Mouse (Mus musculus): Measurements from ENCODE around the gene Atxn7l2. TPM values are rescaled to one million over a fixed set of nuclear protein-coding genes. Genes with fewer than 3 reads are reported as not detected.
A peak's percentile ranks its signal among the peaks of the same experiment; 100 is the strongest.

Atxn7l2 gene
- polyA plus RNA-seq, 1 experiment, result 10.5 TPM

DNA sequence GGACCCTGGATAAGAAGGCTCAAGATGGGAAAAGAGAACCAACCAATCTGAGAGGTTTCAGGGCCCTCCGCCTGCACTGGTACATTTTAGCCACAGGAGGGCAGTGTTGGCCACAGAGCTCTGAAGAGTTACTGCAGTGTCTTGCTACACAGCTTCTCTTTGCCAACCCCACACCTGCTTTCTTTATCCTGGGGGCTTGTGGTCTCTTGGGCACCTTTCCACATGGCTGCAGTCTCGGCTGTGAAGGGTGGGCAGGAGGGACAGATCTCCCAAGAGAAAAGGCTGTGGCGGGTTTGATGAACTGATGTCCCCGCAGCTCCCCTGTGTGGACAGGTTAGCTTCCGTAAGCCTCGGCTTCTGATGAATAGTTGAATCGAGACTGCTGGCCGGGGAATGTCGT is 45.9 kb downstream of the Atxn7l2 start:
- no peak for TF ChIP-seq POLR2A (IDR thresholded peaks at IDR 0.05; ENCODE audit: borderline replicate concordance, extremely low read depth, low read depth, low read length)
- peak; percentile 98 for TF ChIP-seq CTCF (IDR thresholded peaks at IDR 0.05; ENCODE audit: insufficient read depth, low read length)
- WGBS, result 16% methylated on average over 9 of the region's 9 CpGs
- DNase-seq, result peak; percentile 81
- Histone ChIP-seq H3K4me1 (ENCODE audit: control insufficient read depth, insufficient read depth, low read length) (no peaks in the 10 kb centered on the region), H3K4me3 (replicated peaks; ENCODE audit: extremely low read depth, low read depth, low read length) (no peak overlapping the region)

DNA sequence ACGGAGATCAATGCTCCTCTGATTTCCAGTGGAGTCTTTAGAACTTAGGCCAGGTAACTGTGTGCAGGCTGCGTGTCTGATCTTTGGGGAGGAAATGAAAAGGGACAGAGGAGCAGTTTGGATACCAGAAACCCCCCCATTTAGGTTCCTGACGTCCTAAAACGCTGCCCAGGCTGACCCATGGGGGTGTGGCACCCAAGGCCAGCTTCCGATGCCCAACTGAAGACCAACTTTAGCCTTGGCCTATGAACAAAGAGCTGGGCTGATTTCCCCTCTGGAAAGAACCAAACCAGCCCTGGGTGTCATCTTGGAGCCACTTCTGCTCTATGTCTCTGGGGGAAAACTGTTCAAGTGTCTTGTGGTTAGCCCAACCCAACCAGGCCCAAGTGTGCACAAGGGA is 46.6 kb downstream of the Atxn7l2 start:
- H3K4me1 ChIP-seq (ENCODE audit: control insufficient read depth, insufficient read depth, low read length), result no peaks in the 10 kb centered on the region
- WGBS, result 60% methylated on average over 5 of the region's 5 CpGs
- TF ChIP-seq POLR2A (IDR thresholded peaks at IDR 0.05; ENCODE audit: borderline replicate concordance, extremely low read depth, low read depth, low read length) (no peak), CTCF (IDR thresholded peaks at IDR 0.05; ENCODE audit: insufficient read depth, low read length) (no peak)
- DNase-seq, result no peak
- no peak overlapping the region for H3K4me3 ChIP-seq (replicated peaks; ENCODE audit: extremely low read depth, low read depth, low read length)

DNA sequence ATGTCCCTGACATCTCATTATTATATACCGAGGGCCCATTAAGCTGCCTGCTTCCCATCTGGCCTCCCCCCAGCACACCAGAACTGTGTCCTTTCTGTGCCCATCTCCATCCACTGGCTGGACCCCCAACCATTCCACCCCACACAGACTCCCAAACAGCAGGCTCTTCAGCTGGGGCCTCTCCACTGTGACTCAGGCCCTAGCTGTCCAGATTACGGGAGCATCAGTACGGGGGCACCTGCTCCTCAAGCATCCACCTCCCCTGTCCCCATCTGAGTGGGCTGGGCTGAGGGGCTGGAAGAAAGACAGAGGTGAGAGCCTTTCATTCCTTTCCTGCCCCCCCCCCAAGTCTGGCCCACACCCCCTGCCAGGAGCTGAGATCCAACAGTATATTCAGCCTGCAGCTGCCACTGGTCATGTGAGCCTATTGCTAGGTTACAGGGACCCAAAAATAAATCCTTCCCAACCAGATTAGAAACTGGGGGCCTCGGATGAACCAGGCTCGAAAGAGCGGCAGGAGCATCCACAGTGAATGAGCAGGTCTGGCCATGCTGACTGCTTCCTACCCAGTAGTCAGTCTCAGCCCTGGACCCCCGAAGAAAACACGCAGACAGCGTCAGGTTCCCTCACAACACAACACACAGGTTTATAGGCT is 52.2 kb downstream of the Atxn7l2 start:
- TF ChIP-seq POLR2A (IDR thresholded peaks at IDR 0.05; ENCODE audit: borderline replicate concordance, extremely low read depth, low read depth, low read length) (no peak), CTCF (IDR thresholded peaks at IDR 0.05; ENCODE audit: insufficient read depth, low read length) (no peak)
- WGBS, result 69% methylated on average over 9 of the region's 9 CpGs
- no peak overlapping the region for H3K4me3 ChIP-seq (replicated peaks; ENCODE audit: extremely low read depth, low read depth, low read length)
- H3K4me1 ChIP-seq (ENCODE audit: control insufficient read depth, insufficient read depth, low read length), result no peaks in the 10 kb centered on the region
- no peak for DNase-seq

DNA sequence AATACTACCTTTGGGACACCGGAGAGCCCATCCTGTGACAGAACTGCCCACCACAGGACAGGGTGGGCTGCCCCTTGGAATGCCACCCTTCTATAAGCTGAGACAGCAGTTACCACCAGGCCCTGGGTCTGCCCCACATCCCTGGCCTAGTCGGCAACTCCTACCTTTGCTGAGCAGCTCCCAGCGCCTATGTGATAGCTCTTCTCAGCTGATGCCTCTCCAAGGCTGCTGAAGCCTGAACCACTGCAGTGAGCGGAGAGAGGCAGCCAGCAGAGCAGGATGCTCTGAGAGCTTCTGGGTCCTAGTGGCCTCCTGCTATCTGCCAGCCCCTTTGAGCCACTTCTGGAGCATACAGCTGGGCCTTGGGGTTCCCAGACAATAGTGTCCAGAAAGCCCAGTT is 56.1 kb downstream of the Atxn7l2 start, which contains the start of gene Gpr61:
Gpr61 (minus strand) TSS at position 227 of the 400 bp plus-strand sequence.
- Histone ChIP-seq H3K4me3 (replicated peaks; ENCODE audit: extremely low read depth, low read depth, low read length) (no peak within 1 kb of the TSS), H3K4me1 (ENCODE audit: control insufficient read depth, insufficient read depth, low read length) (no peaks in the 10 kb centered on the region)
- DNase-seq, result no peak
- TF ChIP-seq CTCF (IDR thresholded peaks at IDR 0.05; ENCODE audit: insufficient read depth, low read length) (no peak), POLR2A (IDR thresholded peaks at IDR 0.05; ENCODE audit: borderline replicate concordance, extremely low read depth, low read depth, low read length) (no peak)
- 60% methylated on average over 4 of the region's 4 CpGs for WGBS

DNA sequence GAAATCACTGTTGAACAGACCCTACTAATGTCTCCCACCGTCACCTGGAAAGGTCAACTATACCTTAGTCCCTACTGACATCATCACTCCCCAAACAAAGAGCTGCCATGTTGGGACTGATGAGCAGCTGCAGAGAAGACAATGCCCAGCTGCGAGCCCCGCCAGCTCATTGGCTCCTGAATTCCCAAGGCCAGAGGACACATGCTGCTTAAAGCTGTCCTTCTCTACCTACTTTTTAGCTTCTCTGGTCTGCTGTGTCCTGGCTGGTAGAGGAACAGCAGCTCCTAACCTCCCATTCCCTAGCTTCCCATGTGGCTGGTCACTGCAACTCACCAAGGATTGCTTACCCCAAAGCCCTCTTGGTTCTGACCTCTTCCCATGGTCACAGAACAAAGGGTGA is 58.4 kb downstream of the Atxn7l2 start:
- 86% methylated on average over 3 of the region's 3 CpGs for WGBS
- no peak for TF ChIP-seq POLR2A (IDR thresholded peaks at IDR 0.05; ENCODE audit: borderline replicate concordance, extremely low read depth, low read depth, low read length)
- no peak for TF ChIP-seq CTCF (IDR thresholded peaks at IDR 0.05; ENCODE audit: insufficient read depth, low read length)
- no peak for DNase-seq

More for the DNA sequence above, 58.4 kb downstream of the Atxn7l2 start:
- no peak overlapping the region for H3K4me3 ChIP-seq (replicated peaks; ENCODE audit: extremely low read depth, low read depth, low read length)
- no peaks in the 10 kb centered on the region for H3K4me1 ChIP-seq (ENCODE audit: control insufficient read depth, insufficient read depth, low read length)

Other genes with a start within 250 kb of the Atxn7l2 start
- 0.65 and 3.1 TPM in 2 replicates for gene Gstm3, start 241.7 kb downstream of the Atxn7l2 start, polyA plus RNA-seq (2012; rRNA removed)
- 183 and 285 TPM in 2 replicates for gene Gstm2, start 224.5 kb downstream of the Atxn7l2 start, polyA plus RNA-seq (2012; rRNA removed)
- 1,241 and 1,426 TPM in 2 replicates for gene Gstm1, start 193.0 kb downstream of the Atxn7l2 start, polyA plus RNA-seq (2012; rRNA removed)
- gene Gstm4, start 166.0 kb downstream of the Atxn7l2 start, polyA plus RNA-seq (2012; rRNA removed), result 11.7 and 17.9 TPM in 2 replicates
- 77.5 and 84.7 TPM in 2 replicates for gene Ampd2, start 124.3 kb downstream of the Atxn7l2 start, polyA plus RNA-seq (2012; rRNA removed)
- 0.24 TPM in 1 of 2 replicates, not detected in the other for gene Gnat2, start 118.1 kb downstream of the Atxn7l2 start, polyA plus RNA-seq (2012; rRNA removed)
- gene Gnai3, start 64.8 kb downstream of the Atxn7l2 start, polyA plus RNA-seq (2012; rRNA removed), result 15.9 and 29.5 TPM in 2 replicates
- gene Gpr61, start 56.1 kb downstream of the Atxn7l2 start, polyA plus RNA-seq (2012; rRNA removed), result not detected in 2 replicates
- gene Amigo1, start 24.6 kb downstream of the Atxn7l2 start, polyA plus RNA-seq (2012; rRNA removed), result 22.3 and 27.1 TPM in 2 replicates
- 8.1 and 11.4 TPM in 2 replicates for gene Cyb561d1, start 9.7 kb downstream of the Atxn7l2 start, polyA plus RNA-seq (2012; rRNA removed)
- 0.18 and 3.1 TPM in 2 replicates for gene Sypl2, start 15.7 kb upstream of the Atxn7l2 start, polyA plus RNA-seq (2012; rRNA removed)
- 22.6 and 37.4 TPM in 2 replicates for gene Psma5, start 46.0 kb upstream of the Atxn7l2 start, polyA plus RNA-seq (2012; rRNA removed)
- gene Sort1, start 73.1 kb upstream of the Atxn7l2 start, polyA plus RNA-seq (2012; rRNA removed), result 104 and 141 TPM in 2 replicates
- 34.9 and 39.2 TPM in 2 replicates for gene Mybphl, start 154.0 kb upstream of the Atxn7l2 start, polyA plus RNA-seq (2012; rRNA removed)
- gene Psrc1, start 172.9 kb upstream of the Atxn7l2 start, polyA plus RNA-seq (2012; rRNA removed), result 2.3 and 2.4 TPM in 2 replicates
- gene Celsr2, start 204.6 kb upstream of the Atxn7l2 start, polyA plus RNA-seq (2012; rRNA removed), result 22.7 and 26.7 TPM in 2 replicates
- 29.4 and 48.0 TPM in 2 replicates for gene Sars, start 234.3 kb upstream of the Atxn7l2 start, polyA plus RNA-seq (2012; rRNA removed)